Mouse (Mus musculus): Measurements from ENCODE around the gene Slc12a9. TPM values are rescaled to one million over a fixed set of nuclear protein-coding genes. Genes with fewer than 3 reads are reported as not detected.

Slc12a9 gene
- total and polyA plus RNA-seq, 3 experiments: 3.0 to 11.1 (median 7.9) TPM

DNA sequence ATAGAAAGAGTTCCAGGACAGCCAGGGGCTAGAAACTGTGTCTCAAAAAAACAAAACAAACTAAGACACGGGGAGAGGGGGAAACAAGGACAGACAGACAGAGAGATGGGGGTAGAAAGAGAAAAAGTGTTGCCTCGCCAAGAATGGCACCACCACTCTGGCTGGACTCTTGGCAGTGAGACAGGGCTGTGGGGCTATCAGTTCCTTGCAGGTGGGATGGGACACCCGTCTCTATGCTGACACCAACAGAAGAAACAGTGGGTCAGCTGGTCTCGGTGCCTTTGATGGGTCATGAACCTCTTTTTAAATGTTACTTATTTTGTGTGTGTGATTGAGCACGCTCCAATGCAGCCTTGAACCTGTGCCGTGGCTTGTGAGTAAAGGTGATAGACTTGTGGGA is 6.8 kb upstream of the Slc12a9 start:
- TF ChIP-seq MYC (IDR thresholded peaks at IDR 0.05; ENCODE audit: low read depth, low read length) (no peak), MEF2A (IDR thresholded peaks at IDR 0.05; ENCODE audit: borderline replicate concordance, low read depth, low read length) (no peak), BHLHE40 (IDR thresholded peaks at IDR 0.05; ENCODE audit: low read depth, low read length) (no peak), NRF1 (IDR thresholded peaks at IDR 0.05; ENCODE audit: low read depth, low read length) (no peak), POLR2AphosphoS2 (IDR thresholded peaks at IDR 0.05; ENCODE audit: low read depth, low read length) (no peak), E2F4 (IDR thresholded peaks at IDR 0.05; ENCODE audit: insufficient replicate concordance, low read depth, low read length) (no peak), TBP (conservative IDR thresholded peaks at IDR 0.05; ENCODE audit: low read depth, low read length) (no peak), ZNF384 (IDR thresholded peaks at IDR 0.05; ENCODE audit: low read depth, low read length) (no peak), RAD21 (IDR thresholded peaks at IDR 0.05; ENCODE audit: low read depth, low read length) (no peak), KAT2A (IDR thresholded peaks at IDR 0.05; ENCODE audit: insufficient replicate concordance, low read length) (no peak), CHD1 (IDR thresholded peaks at IDR 0.05; ENCODE audit: low read depth, low read length) (no peak), MAX (IDR thresholded peaks at IDR 0.05; ENCODE audit: low read length) (no peak)
- peaks cover 6% of the 10 kb centered on the region for H3K9me3 ChIP-seq (replicated peaks; ENCODE audit: low read length)
- no peaks in the 10 kb centered on the region for H3K79me2 ChIP-seq (replicated peaks; ENCODE audit: control insufficient read depth, extremely low read depth, insufficient read depth, poor library complexity, severe bottlenecking)
- dilution Hi-C loops (cut with MboI; ENCODE audit: extremely low pct_ligation_motif_present, extremely low pct_unique_long_range_greater_than_20kb, low sequenced_read_pairs) (no loop called here), in situ Hi-C loops (cut with MboI; ENCODE audit: low pct_ligation_motif_present, low pct_unique_long_range_greater_than_20kb, low sequenced_read_pairs) (no loop called here)
- H3K36me3 ChIP-seq (replicated peaks in 1 of 2; ENCODE audit: control insufficient read depth in 1 of 2, insufficient read depth in 1 of 2, low read length in 1 of 2): no peaks in the 10 kb centered on the region
- no peak overlapping the region for H3K9ac ChIP-seq (ENCODE audit: insufficient read depth, low read depth)
- peaks cover 33% of the 10 kb centered on the region for H3K27me3 ChIP-seq (replicated peaks)
- H3K27ac ChIP-seq (ENCODE audit: insufficient read depth, low read depth): no peak overlapping the region
- DNase-seq (ENCODE audit: extremely low read depth): no peak
- H3K4me1 ChIP-seq (ENCODE audit: control insufficient read depth in 1 of 2, insufficient read depth in 2 of 2): peaks cover 1 to 12% of the 10 kb centered on the region in 2 experiments; a peak in 2 of 4 replicates
- H3K4me2 ChIP-seq (ENCODE audit: insufficient read depth, low read depth, poor library complexity, severe bottlenecking): no peak overlapping the region
- H3K4me3 ChIP-seq (replicated peaks in 1 of 3; ENCODE audit: low read depth in 2 of 3, low read length in 2 of 3, poor library complexity in 1 of 3): no peak overlapping the region

DNA sequence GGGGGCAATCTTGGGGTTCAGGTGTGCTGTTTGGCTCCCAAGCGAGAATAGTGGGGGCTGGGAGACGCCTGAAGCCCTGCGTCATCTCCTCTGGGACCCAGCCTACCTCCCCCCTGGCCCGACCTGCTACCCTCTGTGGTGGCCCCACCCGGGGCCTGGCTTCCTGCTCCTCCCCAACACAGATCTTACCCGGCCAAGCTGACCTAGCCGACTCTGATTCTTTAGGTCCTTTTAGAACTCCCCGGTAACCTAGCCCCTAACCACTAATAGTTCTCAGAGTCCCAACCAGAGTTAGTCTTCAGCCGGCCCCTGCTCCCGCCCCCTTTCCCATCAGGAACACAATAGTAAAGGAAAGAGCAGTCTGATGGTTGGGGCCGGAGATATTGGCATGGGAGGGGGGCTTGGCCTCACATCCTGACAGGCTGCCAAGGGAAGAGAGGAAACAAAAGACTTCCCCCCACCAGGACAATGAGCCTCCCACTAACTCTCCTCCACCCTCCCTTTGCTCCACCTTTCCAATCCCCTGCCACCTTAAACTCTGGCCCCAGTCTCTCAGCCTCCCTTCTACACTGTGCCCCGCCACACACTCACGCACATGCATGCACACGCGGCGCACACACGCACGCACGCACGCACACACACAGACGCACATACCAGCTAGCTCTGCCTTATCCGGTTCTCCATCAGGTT is 6.0 kb upstream of the Slc12a9 start:
- H3K4me1 ChIP-seq (ENCODE audit: control insufficient read depth in 1 of 2, insufficient read depth in 2 of 2): peaks cover 0 to 5% of the 10 kb centered on the region in 2 experiments; a peak in 2 of 4 replicates
- H3K4me3 ChIP-seq (replicated peaks in 1 of 3; ENCODE audit: low read depth in 2 of 3, low read length in 2 of 3, poor library complexity in 1 of 3): no peak overlapping the region
- no peak overlapping the region for H3K9ac ChIP-seq (ENCODE audit: insufficient read depth, low read depth)
- in situ Hi-C loops (cut with MboI; ENCODE audit: low pct_ligation_motif_present, low pct_unique_long_range_greater_than_20kb, low sequenced_read_pairs) (loop anchor here (10.0 kb wide), 1 partner anchor 145 kb away; no protein-coding TSS in a partner anchor), dilution Hi-C loops (cut with MboI; ENCODE audit: extremely low pct_ligation_motif_present, extremely low pct_unique_long_range_greater_than_20kb, low sequenced_read_pairs) (no loop called here)
- H3K4me2 ChIP-seq (ENCODE audit: insufficient read depth, low read depth, poor library complexity, severe bottlenecking): no peak overlapping the region
- H3K79me2 ChIP-seq (replicated peaks; ENCODE audit: control insufficient read depth, extremely low read depth, insufficient read depth, poor library complexity, severe bottlenecking): no peaks in the 10 kb centered on the region
- peaks cover 5% of the 10 kb centered on the region for H3K9me3 ChIP-seq (replicated peaks; ENCODE audit: low read length)
- H3K27ac ChIP-seq (ENCODE audit: insufficient read depth, low read depth): no peak overlapping the region
- H3K27me3 ChIP-seq (replicated peaks): peaks cover 40% of the 10 kb centered on the region
- TF ChIP-seq BHLHE40 (IDR thresholded peaks at IDR 0.05; ENCODE audit: low read depth, low read length) (no peak), CHD2 (IDR thresholded peaks at IDR 0.05; ENCODE audit: low read length) (no peak)
- no peak for DNase-seq (ENCODE audit: extremely low read depth)
- no peaks in the 10 kb centered on the region for H3K36me3 ChIP-seq (replicated peaks in 1 of 2; ENCODE audit: control insufficient read depth in 1 of 2, insufficient read depth in 1 of 2, low read length in 1 of 2)
